ENCODE assay signal across 21 mouse cellular contexts in genomic region chr17:29300926-29301325, GRCm38 (mm10). TPM values are rescaled to one million over a fixed set of nuclear protein-coding genes. Genes with fewer than 3 reads are reported as not detected.
DNase-seq lines count a peak whose midpoint lies in the region; ATAC-seq and TF ChIP-seq lines count a peak whose summit lies in the region.
"Had no signal": no experiment of that assay in that cellular context is flagged by ENCODE, and none has a peak within 500 bp of the region (broad histone marks: within the 10 kb centered on the region; RNA-seq: fewer than 3 reads in every experiment).

No protein-coding gene starts in this region.

- 87% methylated on average over 7 of the region's 7 CpGs for WGBS in embryonic facial prominence, embryonic 15.5 days
- 95% methylated on average over 7 of the region's 7 CpGs for WGBS in midbrain, embryonic 13.5 days

- H3K9me3 ChIP-seq in embryonic facial prominence, embryonic 15.5 days (replicated peaks): no peaks in the 10 kb centered on the region
- no peaks in the 10 kb centered on the region for H3K9me3 ChIP-seq in midbrain, embryonic 13.5 days
- H3K9me3 ChIP-seq: forebrain, embryonic 15.5 days; heart, embryonic 10.5 days; heart, embryonic 15.5 days; hindbrain, embryonic 10.5 days; hindbrain, embryonic 15.5 days had no signal

- TF ChIP-seq CTCF in gastrocnemius, adult 2 months (IDR thresholded peaks at IDR 0.05): no peak
- TF ChIP-seq CTCF in layer of hippocampus, adult 2 months (conservative IDR thresholded peaks at IDR 0.05): no peak

- no peak overlapping the region for H3K4me2 ChIP-seq in embryonic facial prominence, embryonic 15.5 days (replicated peaks)
- no peak overlapping the region for H3K4me2 ChIP-seq in midbrain, embryonic 13.5 days (replicated peaks)
- H3K4me2 ChIP-seq: forebrain, embryonic 15.5 days; heart, embryonic 15.5 days; hindbrain, embryonic 15.5 days had no signal

- H3K27me3 ChIP-seq in embryonic facial prominence, embryonic 15.5 days: no peaks in the 10 kb centered on the region
- H3K27me3 ChIP-seq in midbrain, embryonic 13.5 days: no peaks in the 10 kb centered on the region
- H3K27me3 ChIP-seq: forebrain, embryonic 15.5 days; heart, embryonic 15.5 days; hindbrain, embryonic 15.5 days had no signal

- intact Hi-C loops in gastrocnemius, adult 2 months (cut with DNase I): no loop called here

- no peak for DNase-seq in gastrocnemius, adult 2 months
- DNase-seq in gastrocnemius, postnatal 10 days: no peak
- no peak for DNase-seq in layer of hippocampus, adult 2 months (ENCODE audit: low spot score in 2 of 2)
- DNase-seq in layer of hippocampus, adult 18-20 months (ENCODE audit: low spot score in 2 of 2): no peak
- DNase-seq: adrenal gland, adult 2 months; adrenal gland, postnatal 36 days; cerebellum, adult 11 months; cerebellum, adult 8-10 months; cerebellum, postnatal 14 days; embryo, embryonic 11 days; heart, adult 18-20 months had no signal

- peaks cover 36% of the 10 kb centered on the region for H3K4me1 ChIP-seq in embryonic facial prominence, embryonic 15.5 days
- H3K4me1 ChIP-seq in midbrain, embryonic 13.5 days (replicated peaks): peaks cover 7% of the 10 kb centered on the region; the same call in 1 of the 2 replicates
- H3K4me1 ChIP-seq: forebrain, embryonic 15.5 days had no signal

- H3K36me3 ChIP-seq in embryonic facial prominence, embryonic 15.5 days: peaks cover 50% of the 10 kb centered on the region
- peaks cover 62% of the 10 kb centered on the region for H3K36me3 ChIP-seq in midbrain, embryonic 13.5 days

- H3K9ac ChIP-seq in embryonic facial prominence, embryonic 15.5 days: no peak overlapping the region
- no peak overlapping the region for H3K9ac ChIP-seq in midbrain, embryonic 13.5 days (replicated peaks)
- H3K9ac ChIP-seq: forebrain, embryonic 15.5 days; heart, embryonic 15.5 days; hindbrain, embryonic 15.5 days had no signal

- peak overlapping the region; percentile 77 for H3K27ac ChIP-seq in gastrocnemius, adult 2 months
- peak overlapping the region; percentile 64 for H3K27ac ChIP-seq in layer of hippocampus, adult 2 months
- H3K27ac ChIP-seq in embryonic facial prominence, embryonic 15.5 days (replicated peaks): 0 out of 2 replicates have a peak overlapping the region, but pooled peaks have one; percentile 14
- no peak overlapping the region for H3K27ac ChIP-seq in midbrain, embryonic 13.5 days
- H3K27ac ChIP-seq: forebrain, embryonic 10.5 days; forebrain, embryonic 15.5 days; heart, embryonic 10.5 days; heart, embryonic 15.5 days; hindbrain, embryonic 10.5 days; hindbrain, embryonic 15.5 days had no signal

- no peak overlapping the region for H3K4me3 ChIP-seq in gastrocnemius, adult 2 months
- H3K4me3 ChIP-seq in layer of hippocampus, adult 2 months: no peak overlapping the region
- H3K4me3 ChIP-seq in embryonic facial prominence, embryonic 15.5 days (replicated peaks): no peak overlapping the region
- no peak overlapping the region for H3K4me3 ChIP-seq in midbrain, embryonic 13.5 days (replicated peaks)
- H3K4me3 ChIP-seq: erythroblast, embryonic 14.5 days; forebrain, embryonic 10.5 days; forebrain, embryonic 15.5 days; heart, embryonic 10.5 days; heart, embryonic 15.5 days; hindbrain, embryonic 10.5 days; hindbrain, embryonic 15.5 days had no signal

- ATAC-seq in embryonic facial prominence, embryonic 15.5 days (ENCODE audit: insufficient number of reproducible peaks, low FRiP score, low TSS enrichment, low read depth): no peak
- no peak for ATAC-seq in midbrain, embryonic 13.5 days
- ATAC-seq: forebrain, embryonic 15.5 days; intestine, embryonic 16.5 days had no signal

RNA-seq across cellular contexts. Expression of gene Pi16, which starts 16.6 kb away (rescaled TPM):
- total RNA-seq in gastrocnemius, adult 2 months (2021): 10 to 100 TPM; 21.9 to 52.6 TPM
- 10 to 100 TPM; 38.8 to 45.1 TPM for total RNA-seq in gastrocnemius, postnatal 10 days (2021)
- 1 to 10 TPM in 1 of 2 experiments, under 1 TPM in 1; 0.74 to 1.1 TPM for total RNA-seq in layer of hippocampus, adult 2 months (2021)
- 1 to 10 TPM in 1 of 2 experiments, under 1 TPM in 1; 0.92 to 1.3 TPM for total RNA-seq in layer of hippocampus, adult 18-20 months (2021)
- 2.7 and 2.8 TPM in 2 replicates for polyA plus RNA-seq in embryonic facial prominence, embryonic 15.5 days (2015; fragmentation: Nextera tagmentation; extraction: Ambion mirVana)
- polyA plus RNA-seq in midbrain, embryonic 13.5 days (2015; fragmentation: Nextera tagmentation; extraction: Ambion mirVana): 1.9 and 2.2 TPM in 2 replicates

RNA-seq across cellular contexts. Expression of gene BC004004, which starts 32.3 kb away (rescaled TPM):
- 100 to 1,000 TPM; 110 to 121 TPM for total RNA-seq in gastrocnemius, adult 2 months (2021)
- total RNA-seq in gastrocnemius, postnatal 10 days (2021): 100 to 1,000 TPM; 115 to 118 TPM
- 10 to 100 TPM; 78.9 to 81.5 TPM for total RNA-seq in layer of hippocampus, adult 2 months (2021)
- 10 to 100 TPM; 84.9 to 94.4 TPM for total RNA-seq in layer of hippocampus, adult 18-20 months (2021)
- polyA plus RNA-seq in embryonic facial prominence, embryonic 15.5 days (2015; fragmentation: Nextera tagmentation; extraction: Ambion mirVana): 82.1 and 85.8 TPM in 2 replicates
- polyA plus RNA-seq in midbrain, embryonic 13.5 days (2015; fragmentation: Nextera tagmentation; extraction: Ambion mirVana): 99.1 and 105 TPM in 2 replicates

RNA-seq across cellular contexts. Expression of gene Ppil1, which starts 36.9 kb away (rescaled TPM):
- 1 to 10 TPM; 5.1 to 7.3 TPM for total RNA-seq in gastrocnemius, adult 2 months (2021)
- total RNA-seq in gastrocnemius, postnatal 10 days (2021): 10 to 100 TPM; 11.4 to 12.4 TPM
- 10 to 100 TPM; 14.8 to 16.2 TPM for total RNA-seq in layer of hippocampus, adult 2 months (2021)
- total RNA-seq in layer of hippocampus, adult 18-20 months (2021): 10 to 100 TPM; 16.2 to 18.4 TPM
- 129 and 132 TPM in 2 replicates for polyA plus RNA-seq in embryonic facial prominence, embryonic 15.5 days (2015; fragmentation: Nextera tagmentation; extraction: Ambion mirVana)
- polyA plus RNA-seq in midbrain, embryonic 13.5 days (2015; fragmentation: Nextera tagmentation; extraction: Ambion mirVana): 120 and 128 TPM in 2 replicates

RNA-seq across cellular contexts. Expression of gene Mtch1, which starts 46.8 kb away (rescaled TPM):
- total RNA-seq in gastrocnemius, adult 2 months (2021): 100 to 1,000 TPM in 1 of 2 experiments, 10 to 100 TPM in 1; 78.5 to 109 TPM
- 100 to 1,000 TPM; 197 to 221 TPM for total RNA-seq in gastrocnemius, postnatal 10 days (2021)
- total RNA-seq in layer of hippocampus, adult 2 months (2021): 100 to 1,000 TPM; 587 to 618 TPM
- total RNA-seq in layer of hippocampus, adult 18-20 months (2021): 100 to 1,000 TPM; 644 to 648 TPM
- polyA plus RNA-seq in embryonic facial prominence, embryonic 15.5 days (2015; fragmentation: Nextera tagmentation; extraction: Ambion mirVana): 337 and 355 TPM in 2 replicates
- polyA plus RNA-seq in midbrain, embryonic 13.5 days (2015; fragmentation: Nextera tagmentation; extraction: Ambion mirVana): 398 and 461 TPM in 2 replicates

RNA-seq across cellular contexts. Expression of gene Fgd2, which starts 59.8 kb away (rescaled TPM):
- 1 to 10 TPM in 1 of 2 experiments, under 1 TPM in 1; 0.74 to 1.1 TPM for total RNA-seq in gastrocnemius, adult 2 months (2021)
- 1 to 10 TPM; 3.5 to 3.9 TPM for total RNA-seq in gastrocnemius, postnatal 10 days (2021)
- 1 to 10 TPM; 3.8 to 4.4 TPM for total RNA-seq in layer of hippocampus, adult 2 months (2021)
- total RNA-seq in layer of hippocampus, adult 18-20 months (2021): 1 to 10 TPM; 4.4 to 5.8 TPM
- 14.5 and 15.3 TPM in 2 replicates for polyA plus RNA-seq in embryonic facial prominence, embryonic 15.5 days (2015; fragmentation: Nextera tagmentation; extraction: Ambion mirVana)
- 3.2 and 3.3 TPM in 2 replicates for polyA plus RNA-seq in midbrain, embryonic 13.5 days (2015; fragmentation: Nextera tagmentation; extraction: Ambion mirVana)

Comparison
In these comparisons a context has a peak if more than half of its experiments do, and no peak if none do; other contexts are left out.
1. RNA of gene Pi16, which starts 16.6 kb away (total RNA-seq): 21.9 to 52.6 TPM in gastrocnemius, adult 2 months and 38.8 to 45.1 TPM in gastrocnemius, postnatal 10 days; 0.92 to 1.3 TPM in layer of hippocampus, adult 18-20 months and 0.74 to 1.1 TPM in layer of hippocampus, adult 2 months; every median in the first group is over 10 times any median in the second.